Mouse (Mus musculus) C2C12 (cell line): ENCODE results near the gene Mucl3. TPM values are rescaled to one million over a fixed set of nuclear protein-coding genes. Genes with fewer than 3 reads are reported as not detected.

Source experiments
- H3K27me3 ChIP-seq: one replicate; pipeline ENCODE4 v1.6.1; 2011; ENCODE audit not compliant: control insufficient read depth, insufficient read depth, insufficient read length
- H3K36me3 ChIP-seq: one replicate; pipeline ENCODE4 v1.6.1; 2011; ENCODE audit not compliant: control insufficient read depth, insufficient read depth
- H3K4me3 ChIP-seq: one replicate; pipeline ENCODE4 v1.5.1; 2011; ENCODE audit warnings: mild to moderate bottlenecking, control low read depth; ENCODE audit not compliant: poor library complexity, insufficient read depth, severe bottlenecking
- H3K79me2 ChIP-seq: one replicate; pipeline ENCODE4 v1.6.1; 2011; ENCODE audit not compliant: control insufficient read depth, insufficient read depth
- H3K79me3 ChIP-seq: one replicate; pipeline ENCODE4 v1.6.1; 2011; ENCODE audit warnings: low read depth, control low read depth
- H3ac ChIP-seq: one replicate; pipeline ENCODE3; 2011; ENCODE audit warnings: low read depth; ENCODE audit not compliant: control insufficient read depth, insufficient read length
- CEBPB ChIP-seq: IDR thresholded peaks from one replicate; pipeline ENCODE4 v1.6.1; 2011; ENCODE audit warnings: low read depth, mild to moderate bottlenecking, control low read depth, moderate library complexity
- CTCF ChIP-seq: IDR thresholded peaks from one replicate; pipeline ENCODE4 v1.5.1; 2011; ENCODE audit not compliant: control insufficient read depth, insufficient read depth, insufficient read length
- FOSL1 ChIP-seq: IDR thresholded peaks from one replicate; pipeline ENCODE4 v1.8.0; 2011; ENCODE audit warnings: mild to moderate bottlenecking, low read length; ENCODE audit not compliant: poor library complexity, insufficient read depth, severe bottlenecking
- MAX ChIP-seq: IDR thresholded peaks from one replicate; pipeline ENCODE4 v1.6.1; 2011; ENCODE audit warnings: mild to moderate bottlenecking, control low read depth
- MYOD1 ChIP-seq: IDR thresholded peaks from one replicate; pipeline ENCODE4 v1.6.1; 2011; ENCODE audit warnings: low read depth; ENCODE audit not compliant: control insufficient read depth, insufficient read length
- MYOG ChIP-seq: IDR thresholded peaks from one replicate; pipeline ENCODE4 v1.6.1; 2011; ENCODE audit not compliant: control insufficient read depth, insufficient read length; ENCODE audit errors: extremely low read depth
- USF1 ChIP-seq: IDR thresholded peaks from one replicate; pipeline ENCODE4 v1.6.1; 2011; ENCODE audit warnings: low read depth, mild to moderate bottlenecking, control low read depth, moderate library complexity
- polyA plus RNA-seq: library from polyadenylated mRNA; unstranded; fragments of >200 nt; fragmentation: generic; extraction: Trizol; gene quantifications from one replicate; pipeline ENCODE4 v1.2.1, GENCODE M21; 2012; ENCODE audit warnings: missing spikeins

The Mucl3 gene
- polyA plus RNA-seq, 1 experiment: 0.05 TPM

DNA sequence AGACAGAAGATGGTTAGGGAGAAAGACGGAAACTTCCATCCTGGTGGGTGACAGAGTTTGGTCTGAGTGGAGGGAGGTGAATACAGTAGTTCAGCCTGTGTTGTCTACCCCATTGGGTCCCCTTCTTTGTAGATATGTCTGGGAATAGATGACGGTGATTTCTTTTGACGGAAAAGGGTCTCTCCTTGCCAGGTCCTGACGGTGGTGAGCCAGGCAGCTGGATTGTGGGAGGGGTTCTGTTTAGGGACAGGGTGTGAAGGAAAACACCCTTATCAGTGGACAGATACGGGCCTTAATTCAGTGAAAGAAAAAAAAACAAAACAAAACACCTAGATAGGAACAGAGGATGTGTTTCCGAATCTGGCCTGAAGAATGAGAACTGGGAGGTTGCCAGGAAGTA, 4.1 kb downstream of the Mucl3 start:
- H3K79me2 ChIP-seq: no peaks in the 10 kb centered on the region
- no peaks in the 10 kb centered on the region for H3K79me3 ChIP-seq
- H3K27me3 ChIP-seq: peaks cover 15% of the 10 kb centered on the region
- no peak overlapping the region for H3ac ChIP-seq
- H3K36me3 ChIP-seq: no peaks in the 10 kb centered on the region
- H3K4me3 ChIP-seq: no peak overlapping the region
- no peak for TF ChIP-seq CTCF
- no peak for TF ChIP-seq FOSL1
- no peak for TF ChIP-seq CEBPB
- TF ChIP-seq MYOG: no peak
- TF ChIP-seq MYOD1: no peak
- TF ChIP-seq MAX: no peak
- no peak for TF ChIP-seq USF1

DNA sequence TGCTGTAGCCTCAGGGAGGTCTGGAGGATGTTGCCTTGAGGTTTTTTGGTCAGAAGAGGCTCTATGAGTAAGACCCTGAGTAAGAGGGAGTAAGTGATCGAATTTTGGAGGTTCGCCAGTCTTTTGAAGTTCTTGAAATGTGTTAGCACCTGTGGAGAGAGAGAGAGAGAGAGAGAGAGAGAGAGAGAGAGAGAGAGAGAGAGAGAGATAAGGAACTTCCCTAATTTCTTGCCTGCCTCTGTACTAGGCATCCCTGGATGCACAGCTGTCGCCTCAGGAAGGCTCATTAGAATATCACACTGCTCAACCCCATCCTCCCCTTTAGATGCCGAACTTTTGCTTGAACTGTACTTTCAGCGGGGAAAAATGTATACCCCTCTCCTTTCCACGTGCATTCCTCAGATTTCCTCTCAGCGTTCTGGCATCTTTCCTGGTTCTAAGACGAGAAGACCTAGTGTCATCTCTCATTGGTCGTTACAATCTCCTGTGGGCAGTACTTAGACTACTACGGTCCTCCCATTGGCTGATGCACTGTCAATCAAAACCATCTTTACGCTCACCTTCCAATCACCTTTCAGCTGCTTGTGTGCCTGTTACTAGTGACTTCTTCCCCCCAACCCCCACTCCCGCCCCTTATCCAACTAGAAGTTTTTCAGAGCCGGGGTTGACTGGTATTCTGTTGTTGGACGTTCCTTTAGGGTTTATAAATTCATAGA, 4.9 kb downstream of the Mucl3 start:
- Histone ChIP-seq H3K79me3 (no peaks in the 10 kb centered on the region), H3K27me3 (peaks cover 9% of the 10 kb centered on the region), H3K4me3 (no peak overlapping the region), H3K79me2 (no peaks in the 10 kb centered on the region), H3ac (no peak overlapping the region), H3K36me3 (no peaks in the 10 kb centered on the region)
- TF ChIP-seq FOSL1: no peak
- no peak for TF ChIP-seq MYOG
- TF ChIP-seq MAX: no peak

DNA sequence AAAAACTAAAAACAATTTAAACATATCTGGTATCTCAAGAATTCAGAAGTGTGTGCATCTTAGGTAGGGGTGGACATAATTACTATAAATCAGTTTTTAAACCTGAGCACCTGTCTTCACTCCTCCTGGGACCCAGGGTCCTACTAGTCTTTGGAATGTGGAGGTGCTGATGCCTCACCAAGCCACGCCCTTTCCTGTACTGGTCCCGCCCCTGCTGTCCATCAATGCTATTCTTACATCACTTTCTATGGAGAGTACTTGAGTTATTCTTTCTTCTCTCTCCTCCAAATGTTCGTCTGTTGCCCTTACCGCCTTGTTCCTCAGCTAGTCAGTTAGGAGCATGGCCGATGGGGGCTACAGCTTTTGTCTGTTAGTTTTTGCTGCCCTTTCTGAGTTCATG, 7.1 kb downstream of the Mucl3 start:
- Histone ChIP-seq H3ac (no peak overlapping the region), H3K79me3 (no peaks in the 10 kb centered on the region), H3K27me3 (peaks cover 15% of the 10 kb centered on the region), H3K79me2 (no peaks in the 10 kb centered on the region), H3K36me3 (no peaks in the 10 kb centered on the region), H3K4me3 (no peak overlapping the region)
- no peak for TF ChIP-seq MAX
- no peak for TF ChIP-seq USF1
- no peak for TF ChIP-seq MYOD1
- TF ChIP-seq FOSL1: no peak
- no peak for TF ChIP-seq CTCF
- TF ChIP-seq MYOG: no peak
- no peak for TF ChIP-seq CEBPB

DNA sequence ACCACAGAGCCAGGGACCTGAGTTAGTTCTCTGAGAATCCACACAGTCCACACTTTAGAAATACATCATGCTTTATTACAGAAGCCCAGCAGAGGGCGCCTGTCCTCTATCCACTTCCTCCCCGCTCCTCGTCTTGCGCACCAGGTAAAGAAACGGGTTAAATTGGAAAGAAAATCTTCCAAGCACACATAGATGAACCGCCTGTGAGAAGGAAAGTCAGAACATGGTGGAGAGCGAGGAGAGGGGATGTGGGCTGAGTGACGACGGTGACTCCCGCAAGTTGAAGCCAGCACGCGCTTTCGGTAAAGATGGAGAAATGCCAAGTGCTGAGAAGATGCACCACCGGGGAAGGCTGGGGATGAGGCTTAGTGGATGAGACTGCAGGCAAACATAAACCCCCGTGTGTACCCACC, 7.8 kb downstream of the Mucl3 start:
- no peaks in the 10 kb centered on the region for H3K36me3 ChIP-seq
- H3ac ChIP-seq: peak overlapping the region; percentile 16
- H3K79me3 ChIP-seq: no peaks in the 10 kb centered on the region
- peaks cover 16% of the 10 kb centered on the region for H3K27me3 ChIP-seq
- H3K79me2 ChIP-seq: no peaks in the 10 kb centered on the region
- H3K4me3 ChIP-seq: peak overlapping the region; percentile 18
- no peak for TF ChIP-seq MYOG
- TF ChIP-seq CTCF: no peak
- TF ChIP-seq FOSL1: no peak
- no peak for TF ChIP-seq MYOD1
- no peak for TF ChIP-seq CEBPB
- TF ChIP-seq MAX: no peak
- TF ChIP-seq USF1: no peak

DNA sequence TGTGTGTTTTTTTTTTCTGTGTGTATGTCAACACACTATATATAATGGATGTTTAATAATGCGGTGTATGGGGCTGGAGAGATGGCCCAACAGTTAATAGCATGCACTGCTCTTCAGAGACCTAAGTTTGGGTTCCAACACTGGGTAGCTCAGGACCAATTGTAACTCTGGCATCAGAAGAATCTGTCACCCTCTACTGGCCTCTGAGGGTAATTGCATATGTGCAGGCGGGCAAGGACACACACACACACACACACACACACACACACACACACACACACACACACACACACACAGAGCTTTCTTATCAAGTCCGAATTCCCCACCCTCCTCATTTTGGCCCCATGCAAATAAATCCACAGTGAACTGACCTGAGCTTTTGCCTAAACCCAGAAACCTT, 8.3 kb downstream of the Mucl3 start:
- Histone ChIP-seq H3K79me2 (no peaks in the 10 kb centered on the region), H3ac (no peak overlapping the region), H3K79me3 (no peaks in the 10 kb centered on the region), H3K27me3 (peaks cover 16% of the 10 kb centered on the region), H3K36me3 (no peaks in the 10 kb centered on the region), H3K4me3 (no peak overlapping the region)
- no peak for TF ChIP-seq CTCF
- TF ChIP-seq FOSL1: no peak
- TF ChIP-seq MAX: no peak
- no peak for TF ChIP-seq USF1
- no peak for TF ChIP-seq MYOG
- no peak for TF ChIP-seq CEBPB
- no peak for TF ChIP-seq MYOD1

DNA sequence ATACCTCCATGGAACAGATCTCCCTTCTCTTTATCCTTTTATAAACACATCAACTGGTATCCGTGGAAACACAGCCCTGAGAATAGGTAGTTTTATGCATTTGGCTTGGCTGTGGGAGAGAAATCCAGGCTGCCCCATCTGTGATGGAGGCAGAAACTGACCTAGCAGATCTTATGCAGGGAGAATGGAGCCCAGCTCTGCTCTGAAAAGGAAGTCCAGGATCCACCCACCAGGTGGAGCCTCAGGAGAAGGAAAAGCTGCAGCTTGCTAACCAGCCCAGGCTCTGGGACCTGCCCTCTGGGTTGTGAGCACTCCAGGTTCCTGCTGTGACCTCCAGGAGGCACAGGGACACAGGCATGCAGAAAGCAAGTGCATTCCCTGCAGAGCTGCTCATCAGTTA, 9.5 kb downstream of the Mucl3 start:
- Histone ChIP-seq H3K79me3 (no peaks in the 10 kb centered on the region), H3K36me3 (no peaks in the 10 kb centered on the region), H3K27me3 (peaks cover 16% of the 10 kb centered on the region), H3K79me2 (no peaks in the 10 kb centered on the region), H3K4me3 (no peak overlapping the region), H3ac (no peak overlapping the region)
- no peak for TF ChIP-seq FOSL1
- no peak for TF ChIP-seq CTCF
- no peak for TF ChIP-seq MYOG
- no peak for TF ChIP-seq MYOD1
- no peak for TF ChIP-seq USF1
- no peak for TF ChIP-seq CEBPB
- TF ChIP-seq MAX: no peak
